Mouse (Mus musculus) heart, adult 10 weeks (tissue): ENCODE data around the gene Olfr156. TPM values are rescaled to one million over a fixed set of nuclear protein-coding genes. Genes with fewer than 3 reads are reported as not detected.

ENCODE experiments used
- polyA plus RNA-seq: library from polyadenylated mRNA; stranded (reverse); fragments of 350-450 nt; fragmentation: Illumina TruSeq; extraction: RNeasy Lipid Tissue Mini Kit (QIAGEN cat#74804); gene quantifications from one replicate; pipeline ENCODE4 v1.2.3, GENCODE M21; 2014; ENCODE audit warnings: low read depth, low replicate concordance

Gene Olfr156
- not detected for polyA plus RNA-seq

GRCm38 (mm10) chr4:43823845-43824337, at the start of gene Olfr156:
Olfr156 (minus strand) TSS chr4:43823895.

DNA sequence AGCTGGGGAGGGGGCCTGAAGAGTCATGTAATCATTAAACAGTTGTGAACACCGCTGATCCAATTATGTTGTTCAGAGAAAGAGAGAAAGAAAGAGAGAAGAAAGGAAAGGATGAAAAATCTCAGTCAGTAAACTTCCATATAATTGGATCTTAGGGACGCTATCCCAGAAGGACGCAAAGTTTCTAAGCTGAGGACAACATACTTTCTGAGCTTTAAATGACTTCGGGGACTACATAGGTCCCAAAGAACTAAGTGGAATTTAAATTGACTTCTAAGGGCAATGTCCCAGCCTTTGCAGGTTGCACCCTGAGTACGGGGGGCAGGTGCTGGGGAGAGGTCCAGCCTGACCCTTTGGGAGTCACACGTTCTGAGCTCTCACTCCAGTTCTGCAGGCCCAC, 27.6 kb upstream of the Olfr156 start, which contains the start of gene Olfr155:
Olfr155 (plus strand) TSS at position 301 of the 400 bp plus-strand sequence.

GRCm38 (mm10) chr4:43840101-43840500, 16.4 kb upstream of the Olfr156 start, which contains the start of gene Olfr157:
Olfr157 (minus strand) TSS chr4:43840201.

GRCm38 (mm10) chr4:43770909-43771308, 52.8 kb downstream of the Olfr156 start, which contains the start of gene Olfr159:
Olfr159 (minus strand) TSS chr4:43771009.

Other genes with a start within 250 kb of the Olfr156 start
- gene Rgp1, start 245.2 kb downstream of the Olfr156 start, polyA plus RNA-seq, result 28.1 TPM
- 17.7 TPM for gene Gba2, start 245.0 kb downstream of the Olfr156 start, polyA plus RNA-seq
- not detected for gene Msmp, start 239.4 kb downstream of the Olfr156 start, polyA plus RNA-seq
- 50.9 TPM for gene Npr2, start 192.0 kb downstream of the Olfr156 start, polyA plus RNA-seq
- not detected for gene Spag8, start 170.3 kb downstream of the Olfr156 start, polyA plus RNA-seq
- 196 TPM for gene Hint2, start 167.4 kb downstream of the Olfr156 start, polyA plus RNA-seq
- 18.3 TPM for gene Tmem8b, start 154.9 kb downstream of the Olfr156 start, polyA plus RNA-seq
- gene Fam221b, start 154.8 kb downstream of the Olfr156 start, polyA plus RNA-seq, result 0.42 TPM
- not detected for gene Olfr70, start 123.1 kb downstream of the Olfr156 start, polyA plus RNA-seq
- gene Olfr71, start 113.6 kb downstream of the Olfr156 start, polyA plus RNA-seq, result not detected
- 6.5 TPM for gene Hrct1, start 96.7 kb downstream of the Olfr156 start, polyA plus RNA-seq
- gene Spaar, start 93.9 kb downstream of the Olfr156 start, polyA plus RNA-seq, result 5.6 TPM
- not detected for gene Olfr159, start 52.9 kb downstream of the Olfr156 start, polyA plus RNA-seq
- not detected for gene Olfr157, start 16.3 kb upstream of the Olfr156 start, polyA plus RNA-seq
- gene Olfr155, start 27.7 kb upstream of the Olfr156 start, polyA plus RNA-seq, result not detected
- gene Reck, start 51.6 kb upstream of the Olfr156 start, polyA plus RNA-seq, result 5.3 TPM
- gene Glipr2, start 133.5 kb upstream of the Olfr156 start, polyA plus RNA-seq, result 7.7 TPM
- gene Ccin, start 159.6 kb upstream of the Olfr156 start, polyA plus RNA-seq, result not detected
- gene Clta, start 180.6 kb upstream of the Olfr156 start, polyA plus RNA-seq, result 94.8 TPM